ENCODE assay signal across 20 mouse cellular contexts in genomic region chr3:145828906-145829305, GRCm38 (mm10).
DNase-seq lines count a peak whose midpoint lies in the region; ATAC-seq and TF ChIP-seq lines count a peak whose summit lies in the region.
"Had no signal": no experiment of that assay in that cellular context is flagged by ENCODE, and none has a peak within 500 bp of the region (broad histone marks: within the 10 kb centered on the region; RNA-seq: fewer than 3 reads in every experiment).

No protein-coding gene starts in this region.

- H3K4me3 ChIP-seq in heart, adult 2 months: no peak overlapping the region
- no peak overlapping the region for H3K4me3 ChIP-seq in liver, embryonic 16.5 days (ENCODE audit: low read depth, low read length)
- no peak overlapping the region for H3K4me3 ChIP-seq in liver, embryonic 11.5 days (ENCODE audit: low read depth, low read length)
- no peak overlapping the region for H3K4me3 ChIP-seq in midbrain, postnatal 0 days (ENCODE audit: low read depth, low read length)
- no peak overlapping the region for H3K4me3 ChIP-seq in midbrain, embryonic 10.5 days
- H3K4me3 ChIP-seq: hindbrain, embryonic 12.5 days had no signal

- H3K9ac ChIP-seq in heart, adult 2 months (ENCODE audit: low read depth, low read length): no peak overlapping the region
- no peak overlapping the region for H3K9ac ChIP-seq in liver, embryonic 16.5 days (ENCODE audit: low read depth, low read length)
- H3K9ac ChIP-seq in liver, embryonic 11.5 days (ENCODE audit: low read depth, low read length): no peak overlapping the region
- H3K9ac ChIP-seq in midbrain, postnatal 0 days (replicated peaks; ENCODE audit: low read length, poor library complexity, severe bottlenecking): no peak overlapping the region
- H3K9ac ChIP-seq: forebrain, postnatal 0 days; hindbrain, embryonic 12.5 days had no signal

- no peak overlapping the region for H3K27ac ChIP-seq in heart, adult 2 months
- H3K27ac ChIP-seq in liver, embryonic 16.5 days (ENCODE audit: low read length): no peak overlapping the region
- no peak overlapping the region for H3K27ac ChIP-seq in liver, embryonic 11.5 days (ENCODE audit: low read depth, low read length)
- no peak overlapping the region for H3K27ac ChIP-seq in midbrain, postnatal 0 days (ENCODE audit: low read depth, low read length)
- no peak overlapping the region for H3K27ac ChIP-seq in midbrain, embryonic 10.5 days (replicated peaks)
- H3K27ac ChIP-seq: hindbrain, embryonic 12.5 days; hindbrain, postnatal 0 days had no signal

- 74% methylated on average over 5 of the region's 5 CpGs for WGBS in heart, adult 2 months
- WGBS in liver, embryonic 16.5 days (ENCODE audit: insufficient replicate concordance): 50% methylated on average over 5 of the region's 5 CpGs
- WGBS in liver, embryonic 11.5 days: 76% methylated on average over 5 of the region's 5 CpGs
- WGBS in midbrain, postnatal 0 days: 52% methylated on average over 5 of the region's 5 CpGs
- 77% methylated on average over 5 of the region's 5 CpGs for WGBS in midbrain, embryonic 10.5 days

- TF ChIP-seq EP300 in heart, adult 2 months (IDR thresholded peaks at IDR 0.05; ENCODE audit: insufficient read depth, low read depth, low read length): no peak

- ATAC-seq in liver, embryonic 16.5 days (ENCODE audit: low read depth): 0 out of 2 replicates have a peak, but pooled peaks have one; percentile 11
- ATAC-seq in liver, embryonic 11.5 days (replicated peaks; ENCODE audit: low FRiP score): no peak
- ATAC-seq in midbrain, postnatal 0 days (ENCODE audit: low FRiP score): 0 out of 2 replicates have a peak, but pooled peaks have one; percentile 25
- ATAC-seq: activated CD4-positive, CD25-positive, alpha-beta regulatory T cell, adult 4 months; forebrain, embryonic 14.5 days; forebrain, postnatal 0 days; inflammation-experienced regulatory T-cells, adult 6 months had no signal

- H3K4me2 ChIP-seq in liver, embryonic 16.5 days (ENCODE audit: low read depth, low read length): no peak overlapping the region
- H3K4me2 ChIP-seq in liver, embryonic 11.5 days: no peak overlapping the region
- no peak overlapping the region for H3K4me2 ChIP-seq in midbrain, postnatal 0 days (ENCODE audit: low read depth, low read length, poor library complexity, severe bottlenecking)
- H3K4me2 ChIP-seq: hindbrain, embryonic 12.5 days had no signal

- no peaks in the 10 kb centered on the region for H3K79me2 ChIP-seq in heart, adult 2 months (replicated peaks; ENCODE audit: control insufficient read depth, insufficient read depth, low read length)

- DNase-seq in heart, adult 11 months: peak; percentile 55
- DNase-seq in heart, adult 2 months: no peak
- DNase-seq in liver, embryonic 11.5 days (ENCODE audit: low spot score): no peak
- DNase-seq in midbrain, postnatal 0 days (ENCODE audit: low spot score): no peak
- DNase-seq in midbrain, embryonic 10.5 days (ENCODE audit: low spot score): no peak
- no peak for DNase-seq in gastrocnemius, adult 18-20 months (ENCODE audit: low spot score)
- DNase-seq: adrenal gland, adult 8-10 months; adrenal gland, postnatal 25 days; cerebellum, adult 18-20 months; cerebellum, adult 9-10 months; cerebellum, postnatal 14 days; forebrain, postnatal 0 days; gastrocnemius, postnatal 10 days; gastrocnemius, postnatal 36 days had no signal

- intact Hi-C loops in heart, adult 2 months (cut with DNase I): no loop called here

- no peaks in the 10 kb centered on the region for H3K36me3 ChIP-seq in heart, adult 2 months (ENCODE audit: control insufficient read depth, insufficient read depth, low read length)
- no peaks in the 10 kb centered on the region for H3K36me3 ChIP-seq in liver, embryonic 16.5 days (ENCODE audit: control insufficient read depth, insufficient read depth)
- no peaks in the 10 kb centered on the region for H3K36me3 ChIP-seq in liver, embryonic 11.5 days (ENCODE audit: control insufficient read depth, insufficient read depth, low read length)
- H3K36me3 ChIP-seq in midbrain, postnatal 0 days (ENCODE audit: insufficient read depth, low read length): no peaks in the 10 kb centered on the region
- H3K36me3 ChIP-seq in midbrain, embryonic 10.5 days: no peaks in the 10 kb centered on the region
- H3K36me3 ChIP-seq: hindbrain, embryonic 12.5 days had no signal

- no peaks in the 10 kb centered on the region for H3K9me3 ChIP-seq in liver, embryonic 16.5 days (replicated peaks; ENCODE audit: control insufficient read depth, low read length)
- H3K9me3 ChIP-seq in liver, embryonic 11.5 days (ENCODE audit: control insufficient read depth, low read length): no peaks in the 10 kb centered on the region
- H3K9me3 ChIP-seq in midbrain, postnatal 0 days (ENCODE audit: low read length): no peaks in the 10 kb centered on the region
- H3K9me3 ChIP-seq in midbrain, embryonic 10.5 days (replicated peaks): no peaks in the 10 kb centered on the region
- H3K9me3 ChIP-seq: hindbrain, embryonic 12.5 days had no signal

- no peak for TF ChIP-seq CTCF in heart, adult 2 months (IDR thresholded peaks at IDR 0.05)
- TF ChIP-seq CTCF in midbrain, postnatal 0 days (IDR thresholded peaks at IDR 0.05): no peak

- H3K4me1 ChIP-seq in heart, adult 2 months (ENCODE audit: control insufficient read depth, insufficient read depth, low read length): peaks cover 2% of the 10 kb centered on the region
- H3K4me1 ChIP-seq in liver, embryonic 16.5 days (ENCODE audit: control insufficient read depth, low read depth, low read length): no peaks in the 10 kb centered on the region
- no peaks in the 10 kb centered on the region for H3K4me1 ChIP-seq in liver, embryonic 11.5 days (replicated peaks; ENCODE audit: control insufficient read depth, insufficient read depth, low read length)
- no peaks in the 10 kb centered on the region; the same call in 1 of the 2 replicates for H3K4me1 ChIP-seq in midbrain, postnatal 0 days (ENCODE audit: insufficient read depth, low read length)
- H3K4me1 ChIP-seq in midbrain, embryonic 10.5 days: peaks cover 40% of the 10 kb centered on the region

- no peak for TF ChIP-seq POLR2A in heart, adult 2 months (IDR thresholded peaks at IDR 0.05; ENCODE audit: insufficient read depth, low read depth, low read length)

- H3K27me3 ChIP-seq in heart, adult 2 months (ENCODE audit: control insufficient read depth, insufficient read depth, low read length): no peaks in the 10 kb centered on the region
- H3K27me3 ChIP-seq in liver, embryonic 16.5 days (ENCODE audit: control insufficient read depth, insufficient read depth, low read depth, low read length): no peaks in the 10 kb centered on the region
- H3K27me3 ChIP-seq in liver, embryonic 11.5 days (replicated peaks; ENCODE audit: control insufficient read depth, insufficient read depth, low read length): no peaks in the 10 kb centered on the region
- H3K27me3 ChIP-seq in midbrain, postnatal 0 days (ENCODE audit: insufficient read depth, low read length): no peaks in the 10 kb centered on the region
- H3K27me3 ChIP-seq in midbrain, embryonic 10.5 days (ENCODE audit: low read depth, poor library complexity, severe bottlenecking): peaks cover 57% of the 10 kb centered on the region
- H3K27me3 ChIP-seq: hindbrain, embryonic 12.5 days had no signal
